Mouse (Mus musculus) myocyte (in vitro differentiated cells): ENCODE results near the gene Btbd19.

ENCODE experiments used
- CEBPB ChIP-seq: IDR thresholded peaks from 2 replicates; pipeline ENCODE4 v1.6.1; 2011; ENCODE audit warnings: mild to moderate bottlenecking, moderate library complexity; ENCODE audit not compliant: poor library complexity, insufficient read depth, severe bottlenecking
- E2F4 ChIP-seq: IDR thresholded peaks from one replicate; pipeline ENCODE4 v1.6.1; 2011; ENCODE audit warnings: mild to moderate bottlenecking, control low read depth, moderate library complexity; ENCODE audit not compliant: insufficient read depth
- MAX ChIP-seq: IDR thresholded peaks from one replicate; pipeline ENCODE4 v1.6.1; 2011; ENCODE audit warnings: low read depth, mild to moderate bottlenecking, control low read depth
- POLR2A ChIP-seq: IDR thresholded peaks from one replicate; pipeline ENCODE4 v1.6.1; 2011; ENCODE audit warnings: low read depth, mild to moderate bottlenecking, control low read depth, moderate library complexity; ENCODE audit not compliant: insufficient read length
- TCF12 ChIP-seq: IDR thresholded peaks from one replicate; pipeline ENCODE4 v1.6.1; 2011; ENCODE audit warnings: mild to moderate bottlenecking, control low read depth; ENCODE audit not compliant: poor library complexity, insufficient read depth, severe bottlenecking
- USF1 ChIP-seq: IDR thresholded peaks from one replicate; pipeline ENCODE4 v1.6.1; 2011; ENCODE audit warnings: low read depth, mild to moderate bottlenecking, control low read depth, moderate library complexity

DNA sequence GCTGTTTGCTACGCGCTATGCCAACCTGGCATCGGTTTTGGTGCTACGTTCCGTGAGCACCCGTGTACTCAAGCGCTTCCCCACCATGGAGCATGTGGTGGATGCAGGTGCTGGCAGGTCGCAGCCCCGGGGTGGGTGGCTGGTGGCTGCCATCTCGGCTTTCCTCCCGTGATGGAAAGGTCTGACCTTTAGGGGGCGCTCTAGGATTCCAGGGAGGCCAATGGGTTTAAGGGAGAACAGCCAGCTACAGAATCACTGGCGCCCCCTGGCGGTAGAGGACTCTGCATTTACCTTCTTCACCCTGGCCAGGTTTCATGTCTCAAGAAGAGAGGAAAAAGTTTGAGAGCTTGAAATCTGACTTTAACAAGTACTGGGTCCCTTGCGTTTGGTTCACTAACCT, 20.7 kb upstream of the Btbd19 start:
- TF ChIP-seq USF1 (no peak), MAX (no peak), E2F4 (no peak), POLR2A (no peak), CEBPB (no peak), TCF12 (no peak)
